Mouse (Mus musculus) CH12F3 (cell line): Measurements from ENCODE around the gene Aloxe3.

ENCODE experiments used
- in situ Hi-C: fragments of 300-500 bp; cut with MboI; formaldehyde crosslinking; loops from 2 replicates; pipeline ENCODE4 v1.14.3; 2020; ENCODE audit warnings: low sequenced_read_pairs

The Aloxe3 gene

DNA sequence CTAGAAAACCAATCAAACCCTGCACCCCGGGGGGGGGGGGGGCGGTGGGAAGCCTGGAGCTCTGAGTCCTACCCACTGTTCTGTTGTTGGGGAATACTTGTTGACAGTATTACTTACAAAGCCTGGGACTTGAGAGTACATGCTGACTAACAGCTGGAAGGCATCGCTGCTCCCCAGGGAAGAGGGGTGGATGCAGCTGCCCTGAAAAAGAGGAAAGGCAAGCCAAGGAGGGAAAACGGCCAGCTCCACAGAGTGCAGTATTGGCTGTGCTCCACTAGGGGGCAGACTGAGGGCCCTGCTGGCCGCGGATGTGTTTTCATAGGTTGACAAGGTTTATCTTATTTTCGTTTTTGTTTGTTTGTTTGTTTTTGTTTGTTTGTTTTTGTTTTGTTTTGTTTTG, 45.9 kb downstream of the Aloxe3 start:
- in situ Hi-C loops = no loop called here

DNA sequence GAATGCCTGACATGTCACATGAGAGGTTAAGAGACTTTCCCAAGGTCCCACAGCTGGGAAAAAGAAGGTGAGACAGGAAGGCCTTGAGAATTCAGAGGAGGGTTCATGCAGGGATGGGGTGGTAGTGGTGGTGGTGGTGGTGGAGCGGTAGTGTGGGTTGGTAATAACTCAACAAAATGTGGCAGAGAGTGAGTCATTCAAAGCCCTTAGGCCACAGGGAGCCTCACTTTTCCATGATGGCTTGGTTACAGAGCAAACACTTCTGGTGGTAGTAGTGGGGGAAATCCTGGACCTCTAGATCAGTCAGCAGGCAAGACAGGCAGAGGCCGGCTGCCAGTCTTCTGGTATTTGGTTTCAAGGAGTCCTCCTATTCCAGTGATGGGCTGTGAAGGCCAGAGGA, 46.9 kb downstream of the Aloxe3 start:
- in situ Hi-C loops = no loop called here

DNA sequence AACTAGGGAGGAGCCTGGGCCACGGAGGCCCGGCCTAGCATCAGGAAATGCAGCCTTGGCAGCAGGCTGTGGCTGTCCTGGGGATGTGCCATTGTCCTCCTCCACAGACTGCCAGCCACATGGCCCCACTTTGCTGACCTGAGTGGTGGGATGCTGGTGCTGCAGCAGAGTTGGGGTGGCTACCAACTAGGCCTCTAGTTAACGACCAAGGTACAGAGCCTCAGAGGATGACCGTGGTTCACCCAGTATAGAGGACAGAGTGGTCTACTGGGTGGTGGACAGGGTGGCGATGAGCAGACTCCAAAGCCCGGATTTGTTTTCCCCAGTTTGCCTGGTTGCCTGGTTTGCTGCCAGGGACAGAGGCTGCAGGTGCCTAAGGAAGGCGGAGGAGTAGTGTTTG, 49.0 kb downstream of the Aloxe3 start:
- in situ Hi-C loops = no loop called here

DNA sequence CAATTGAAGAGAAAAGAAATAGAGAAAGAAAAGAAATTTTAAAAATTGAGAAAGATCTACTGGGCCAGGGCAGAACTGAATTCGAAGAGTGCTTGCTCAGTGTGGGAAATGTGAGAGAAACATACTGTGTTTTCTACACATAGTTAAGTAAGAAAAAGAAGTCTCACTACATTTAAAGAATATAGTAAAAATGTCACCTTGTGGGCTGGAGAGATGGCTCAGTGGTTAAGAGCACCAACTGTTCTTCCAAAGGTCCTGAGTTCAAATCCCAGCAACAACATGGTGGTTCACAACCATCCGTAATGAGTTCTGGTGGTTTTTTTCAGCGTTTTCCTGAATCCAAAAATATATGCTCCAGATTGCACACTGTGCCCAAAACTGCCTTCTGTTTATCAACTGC, 52.8 kb downstream of the Aloxe3 start:
- in situ Hi-C loops = no loop called here

DNA sequence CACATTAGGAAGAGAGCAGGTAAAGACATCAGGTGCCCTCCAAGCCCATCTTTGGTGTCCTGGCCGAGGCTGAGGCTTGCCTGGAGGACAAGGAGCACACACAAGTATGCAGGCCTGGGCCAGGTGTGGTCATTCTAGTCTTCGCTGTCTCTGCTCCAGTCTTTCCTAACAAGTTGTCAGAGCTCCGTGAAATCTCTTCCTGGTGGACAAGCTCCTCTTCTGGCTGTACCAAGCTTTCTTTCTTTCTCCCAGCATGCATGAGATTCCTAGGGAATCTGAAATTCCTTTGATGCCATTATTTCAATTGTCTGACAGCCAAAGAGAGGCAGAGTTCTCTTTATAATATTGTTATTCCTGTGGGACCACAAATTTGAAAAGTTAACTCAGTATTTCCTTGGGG, 53.8 kb downstream of the Aloxe3 start:
- in situ Hi-C loops = no loop called here

DNA sequence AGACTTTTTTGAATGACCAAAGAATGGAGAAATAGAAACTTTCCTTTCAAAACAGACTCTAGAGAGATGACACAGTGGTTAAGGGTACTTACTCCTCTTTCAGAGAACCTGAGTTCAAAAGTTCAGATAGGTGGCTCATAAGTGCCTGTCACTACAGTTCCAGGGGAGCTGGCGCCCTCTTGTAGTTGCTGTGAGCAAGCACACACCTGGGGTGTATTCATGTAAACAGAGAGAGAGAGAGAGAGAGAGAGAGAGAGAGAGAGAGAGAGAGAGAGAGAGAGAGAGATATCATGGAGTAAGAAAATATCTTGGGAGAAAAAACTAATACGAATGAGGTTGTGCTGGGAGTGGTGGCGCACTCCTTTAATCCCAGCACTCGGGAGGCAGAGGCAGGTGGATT, 54.4 kb downstream of the Aloxe3 start:
- in situ Hi-C loops = no loop called here

DNA sequence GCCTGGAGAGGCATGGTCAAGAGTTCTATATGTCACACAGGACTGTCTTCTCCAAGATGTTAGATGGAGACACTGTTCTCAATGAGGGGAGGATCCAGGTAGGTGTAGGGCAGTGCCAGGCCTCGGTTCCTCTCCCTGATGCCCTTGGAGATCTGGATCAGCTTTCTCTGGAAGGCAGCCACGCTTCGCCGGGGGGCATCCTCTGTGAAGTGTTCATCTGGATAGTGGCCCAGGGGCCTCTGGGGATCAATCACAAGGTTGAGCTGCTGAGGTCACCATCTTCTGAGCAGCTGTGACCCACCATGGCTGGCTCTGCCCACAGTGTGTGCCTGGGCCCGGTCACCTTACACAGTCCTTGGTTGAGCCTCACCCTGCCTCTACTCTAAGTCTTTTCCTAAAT, 59.3 kb downstream of the Aloxe3 start:
- in situ Hi-C loops = no loop called here

DNA sequence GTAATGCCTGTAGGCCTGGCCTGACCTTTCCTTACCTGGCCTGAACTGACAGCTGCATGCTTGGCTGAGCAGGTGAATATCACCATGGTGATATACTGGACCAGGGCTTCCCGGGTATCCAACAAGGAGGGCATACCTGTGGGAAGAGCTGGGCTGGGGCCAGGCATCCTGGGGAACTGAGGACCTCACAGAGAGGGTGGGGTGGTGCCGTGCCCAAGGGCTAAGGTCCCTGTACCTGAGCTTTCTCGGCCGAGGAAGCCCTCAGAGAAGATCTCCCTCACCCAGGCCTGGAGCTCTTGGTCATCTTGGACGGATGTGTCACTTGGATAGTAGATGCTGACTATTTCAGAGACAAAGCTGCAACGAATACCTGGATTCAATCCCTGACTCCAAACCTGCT, 60.2 kb downstream of the Aloxe3 start:
- in situ Hi-C loops = no loop called here

DNA sequence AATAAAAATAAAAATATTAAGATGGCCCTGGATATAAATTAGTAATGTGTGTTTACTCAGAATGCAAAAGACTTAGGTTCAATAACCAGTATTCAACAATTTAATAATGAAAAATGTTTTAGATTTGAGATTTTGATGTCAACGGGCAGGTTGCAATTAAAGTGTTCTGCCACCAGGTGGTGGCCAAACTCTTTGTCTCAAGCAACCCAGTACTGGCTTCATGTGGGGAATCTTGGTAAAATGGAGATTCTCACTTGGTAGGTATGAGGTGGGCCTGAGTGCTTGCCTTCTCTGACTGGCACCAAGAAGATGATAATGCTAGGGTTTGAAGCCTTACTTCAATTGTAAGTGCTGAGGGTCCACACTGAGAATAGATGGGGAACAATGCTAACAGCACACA, 67.1 kb downstream of the Aloxe3 start:
- in situ Hi-C loops = loop anchor here (5.0 kb wide), 1 partner anchor 59 kb away; no protein-coding TSS in a partner anchor

DNA sequence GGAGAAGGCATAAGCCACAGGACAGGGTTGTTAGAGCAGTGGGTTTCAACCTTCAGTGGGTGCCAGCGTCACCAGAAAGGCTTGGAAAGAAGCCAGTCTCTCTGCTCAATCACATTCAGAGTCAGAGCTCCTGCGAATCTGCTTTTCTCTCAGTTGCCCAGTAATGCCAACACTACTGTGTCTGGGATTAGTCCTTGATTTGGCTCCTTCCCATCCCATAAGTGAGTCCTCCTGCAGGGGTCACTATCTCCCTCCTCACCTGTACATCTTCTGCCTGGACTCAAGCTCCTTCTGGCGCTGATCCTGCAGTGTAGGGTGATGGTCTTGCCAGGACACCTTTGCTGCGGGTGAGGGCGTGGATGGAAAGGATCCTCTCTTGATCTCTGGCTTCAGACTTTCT, 71.1 kb downstream of the Aloxe3 start:
- in situ Hi-C loops = no loop called here

DNA sequence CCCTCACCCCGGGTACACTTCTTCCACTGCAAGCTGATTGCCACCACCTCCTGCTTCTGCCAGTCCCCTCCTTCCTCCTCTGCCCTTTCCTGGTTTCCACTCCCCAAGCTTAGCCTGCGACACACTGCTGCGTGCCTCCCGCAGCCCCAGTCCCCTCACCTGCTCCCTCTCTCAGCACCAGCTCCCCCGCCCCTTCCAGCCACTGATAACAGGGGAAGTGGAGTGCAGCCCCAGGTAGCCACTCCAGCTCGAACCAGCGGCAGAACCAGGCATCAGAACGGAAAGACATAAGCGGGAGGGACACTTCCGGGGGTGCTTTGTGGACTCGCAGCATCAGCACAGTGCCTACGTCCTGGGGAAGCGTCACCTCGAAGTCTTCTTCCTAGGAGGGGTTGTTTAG, 71.5 kb downstream of the Aloxe3 start:
- in situ Hi-C loops = no loop called here

DNA sequence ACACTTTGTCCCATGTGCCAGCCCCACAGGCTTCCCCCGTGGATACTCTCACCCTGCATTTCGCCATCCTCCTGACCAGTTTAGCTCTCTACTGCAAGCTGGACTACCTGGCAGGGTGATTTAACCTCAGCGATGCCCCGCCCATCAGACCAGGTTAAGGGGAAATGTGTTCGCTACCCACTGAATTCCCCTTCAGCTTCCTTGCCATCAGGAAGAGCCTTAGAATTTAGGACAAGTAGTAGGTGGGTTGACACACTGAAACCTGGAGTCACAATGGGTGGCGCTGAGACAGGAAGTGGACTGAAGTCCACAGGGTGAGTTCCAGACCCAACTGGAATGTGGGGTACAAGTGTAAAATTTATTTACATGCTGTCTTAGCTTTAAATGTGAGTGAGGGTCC, 72.0 kb downstream of the Aloxe3 start, which contains the start of gene Alox8:
Gene Alox8, minus strand, starts transcription at position 101 of the 400 bp plus-strand sequence.
- in situ Hi-C loops = no loop called here
